ENCODE assay signal across 10 mouse cellular contexts in the genomic region with DNA sequence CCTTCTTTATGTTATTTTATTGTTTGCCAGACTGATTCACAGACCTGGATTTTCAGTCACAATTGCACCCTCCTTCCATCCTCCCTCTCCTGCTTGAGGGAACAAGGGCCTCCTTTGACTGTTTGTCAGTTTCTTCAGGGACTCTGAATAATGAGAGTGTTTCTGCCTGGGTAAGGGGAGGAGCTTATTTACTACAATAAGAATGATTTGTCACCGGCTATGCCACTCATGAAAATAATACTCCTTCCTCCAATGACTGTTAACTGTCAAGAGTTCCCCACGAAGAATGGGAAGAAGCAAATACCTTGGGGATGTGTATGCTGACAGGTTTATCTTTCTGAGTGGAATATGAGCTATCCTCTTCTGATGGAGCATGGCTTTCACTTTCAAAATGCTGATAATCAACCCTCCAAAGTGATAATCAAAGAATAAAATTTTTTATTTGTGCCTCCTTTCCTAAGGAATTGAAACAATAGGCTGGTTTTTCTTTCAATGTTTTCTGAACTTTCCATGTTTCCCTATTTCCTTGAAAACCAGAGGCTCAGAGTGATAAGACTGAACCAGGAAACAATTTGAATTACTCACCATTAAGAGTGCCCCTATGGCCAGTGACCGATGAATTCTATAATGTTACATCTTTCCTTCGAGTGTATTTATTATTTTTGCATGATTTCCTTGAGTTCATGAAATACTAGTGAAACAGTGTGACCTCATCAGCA.
DNase-seq lines count a peak whose midpoint lies in the region; ATAC-seq and TF ChIP-seq lines count a peak whose summit lies in the region.
"Had no signal": no experiment of that assay in that cellular context is flagged by ENCODE, and none has a peak within 500 bp of the region (broad histone marks: within the 10 kb centered on the region; RNA-seq: fewer than 3 reads in every experiment).

No protein-coding gene starts in this region.

- no peak for TF ChIP-seq EP300 in CH12.LX (IDR thresholded peaks at IDR 0.05; ENCODE audit: low read length)

- intact Hi-C loops in gastrocnemius, postnatal 36 days (cut with DNase I): no loop called here

- TF ChIP-seq CTCF in CH12.LX (conservative IDR thresholded peaks at IDR 0.05 in 1 of 2, IDR thresholded peaks at IDR 0.05 in 1 of 2; ENCODE audit: low read depth in 2 of 2, low read length in 2 of 2): no peak

- DNase-seq in heart, adult 8-10 months (ENCODE audit: low spot score): peak; percentile 29
- DNase-seq in heart, postnatal 4 days: no peak
- DNase-seq in CH12.LX (ENCODE audit: extremely low read depth): peak; percentile 21
- DNase-seq in adrenal gland, adult 18-20 months (ENCODE audit: low spot score in 2 of 2): no peak
- no peak for DNase-seq in gastrocnemius, postnatal 36 days
- DNase-seq in gastrocnemius, adult 8-10 months (ENCODE audit: low spot score in 2 of 2): no peak
- DNase-seq: cerebellum, adult 11 months; thymus, postnatal 25 days had no signal

- in situ Hi-C loops in CH12.LX (cut with MboI; ENCODE audit: low pct_ligation_motif_present, low pct_unique_long_range_greater_than_20kb, low sequenced_read_pairs): no loop called here

- no peak for TF ChIP-seq RAD21 in CH12.LX (IDR thresholded peaks at IDR 0.05; ENCODE audit: low read depth, low read length)

- H3K9ac ChIP-seq in CH12.LX (ENCODE audit: insufficient read depth, low read depth): no peak overlapping the region

- ATAC-seq in granulocyte monocyte progenitor cell, adult 5-6 weeks (replicated peaks; ENCODE audit: poor library complexity, severe bottlenecking): peak; percentile 83

- H3K9me3 ChIP-seq in CH12.LX (replicated peaks; ENCODE audit: low read length): no peaks in the 10 kb centered on the region
- no peaks in the 10 kb centered on the region for H3K9me3 ChIP-seq in megakaryocyte, embryonic 14.5 days

- H3K79me2 ChIP-seq in CH12.LX (replicated peaks; ENCODE audit: control insufficient read depth, extremely low read depth, insufficient read depth, poor library complexity, severe bottlenecking): no peaks in the 10 kb centered on the region

- H3K27me3 ChIP-seq in CH12.LX (replicated peaks): no peaks in the 10 kb centered on the region
- H3K27me3 ChIP-seq in megakaryocyte, embryonic 14.5 days (replicated peaks): no peaks in the 10 kb centered on the region

- H3K4me3 ChIP-seq in CH12.LX (replicated peaks in 1 of 3; ENCODE audit: low read depth in 2 of 3, low read length in 2 of 3, poor library complexity in 1 of 3): no peak overlapping the region
- peak overlapping the region; percentile 85 for H3K4me3 ChIP-seq in megakaryocyte, embryonic 14.5 days (replicated peaks)

- H3K4me1 ChIP-seq in CH12.LX (ENCODE audit: control insufficient read depth in 1 of 2, insufficient read depth in 2 of 2): peaks cover 0 to 10% of the 10 kb centered on the region in 2 experiments; a peak in 2 of 4 replicates
- peaks cover 31% of the 10 kb centered on the region for H3K4me1 ChIP-seq in megakaryocyte, embryonic 14.5 days

- H3K4me2 ChIP-seq in CH12.LX (ENCODE audit: insufficient read depth, low read depth, poor library complexity, severe bottlenecking): peak overlapping the region; percentile 44

- TF ChIP-seq POLR2A in CH12.LX (IDR thresholded peaks at IDR 0.05; ENCODE audit: low read depth, low read length): no peak

- H3K27ac ChIP-seq in CH12.LX (ENCODE audit: insufficient read depth, low read depth): no peak overlapping the region

- dilution Hi-C loops in CH12.LX (cut with MboI; ENCODE audit: extremely low pct_ligation_motif_present, extremely low pct_unique_long_range_greater_than_20kb, low sequenced_read_pairs): no loop called here

- no peaks in the 10 kb centered on the region for H3K36me3 ChIP-seq in CH12.LX (replicated peaks in 1 of 2; ENCODE audit: control insufficient read depth in 1 of 2, insufficient read depth in 1 of 2, low read length in 1 of 2)
- H3K36me3 ChIP-seq in megakaryocyte, embryonic 14.5 days (replicated peaks; ENCODE audit: low read length): peaks cover 2% of the 10 kb centered on the region

TF ChIP-seq in CH12.LX, 34 proteins besides CTCF, POLR2A, EP300 and RAD21:
- TF ChIP-seq NELFE (IDR thresholded peaks at IDR 0.05; ENCODE audit: low read depth, low read length): no peak

Comparison
In these comparisons a context has a peak if more than half of its experiments do, and no peak if none do; other contexts are left out.
1. DNase-seq: peak in heart, adult 8-10 months (single experiment) and CH12.LX (single experiment); none in heart, postnatal 4 days (single experiment), adrenal gland, adult 18-20 months (0 of 2), gastrocnemius, postnatal 36 days (0 of 2) and gastrocnemius, adult 8-10 months (0 of 2).